Mouse (Mus musculus) MEL (cell line): ENCODE results near the gene Olfr1337. TPM values are rescaled to one million over a fixed set of nuclear protein-coding genes. Genes with fewer than 3 reads are reported as not detected.

Source experiments
- DNase-seq: peaks from one replicate; pipeline ENCODE4 v3.0.0; 2011; ENCODE audit warnings: low read depth, low spot score
- H3K27ac ChIP-seq: 2 replicates; pipeline ENCODE4 v1.5.1; 2012; ENCODE audit warnings: low read depth, mild to moderate bottlenecking, control low read depth, low read length, moderate library complexity; ENCODE audit not compliant: control insufficient read depth
- H3K27me3 ChIP-seq, 2 experiments: fragments of 150-350 bp in 1 of 2; sonication (generic) in 1 of 2; 2 replicates each; pipeline ENCODE4 v1.6.1; 2012; ENCODE audit warnings: low read length in 2 of 2, mild to moderate bottlenecking in 2 of 2, improper control_type of control experiment in 1 of 2, moderate library complexity in 1 of 2; ENCODE audit not compliant: insufficient read depth in 2 of 2, control insufficient read depth in 1 of 2
- H3K36me3 ChIP-seq, 2 experiments: 2 replicates each; pipeline ENCODE4 v1.6.1; 2012 to 2014; ENCODE audit warnings: low read length in 2 of 2, improper control_type of control experiment in 1 of 2, inconsistent platforms in 1 of 2, mild to moderate bottlenecking in 1 of 2; ENCODE audit not compliant: insufficient read depth in 2 of 2, control insufficient read depth in 1 of 2
- H3K4me1 ChIP-seq, 2 experiments: fragments of 150-350 bp in 1 of 2; sonication (generic) in 1 of 2; 2 replicates each; pipeline ENCODE4 v1.6.1; 2012; ENCODE audit warnings: low read length in 2 of 2, improper control_type of control experiment in 1 of 2, mild to moderate bottlenecking in 1 of 2; ENCODE audit not compliant: insufficient read depth in 2 of 2, control insufficient read depth in 1 of 2
- H3K4me3 ChIP-seq, 2 experiments: fragments of 150-350 bp in 1 of 2; sonication (generic) in 1 of 2; 2 replicates each; pipeline ENCODE4 v1.5.1; 2012; ENCODE audit warnings: low read depth in 2 of 2, low read length in 2 of 2, mild to moderate bottlenecking in 2 of 2, moderate library complexity in 2 of 2, control low read depth in 1 of 2, improper control_type of control experiment in 1 of 2; ENCODE audit not compliant: control insufficient read depth in 1 of 2, insufficient read depth in 1 of 2
- H3K79me2 ChIP-seq: 2 replicates; pipeline ENCODE4 v1.6.1; 2012; ENCODE audit warnings: mild to moderate bottlenecking, low read length, moderate library complexity; ENCODE audit not compliant: control insufficient read depth, poor library complexity, insufficient read depth
- H3K9ac ChIP-seq: 2 replicates; pipeline ENCODE4 v1.6.1; 2012; ENCODE audit warnings: low read depth, mild to moderate bottlenecking, control low read depth, low read length, moderate library complexity; ENCODE audit not compliant: control insufficient read depth, poor library complexity, severe bottlenecking
- H3K9me3 ChIP-seq: fragments of 150-350 bp; sonication (generic); replicated peaks from 2 replicates; pipeline ENCODE4 v1.6.1; 2012; ENCODE audit warnings: mild to moderate bottlenecking, low read length, improper control_type of control experiment, moderate library complexity; ENCODE audit not compliant: insufficient read depth
- BHLHE40 ChIP-seq: IDR thresholded peaks from 2 replicates; pipeline ENCODE4 v1.6.1; 2012; ENCODE audit warnings: low read depth, mild to moderate bottlenecking, inconsistent platforms, low read length, improper control_type of control experiment, borderline replicate concordance
- CHD1 ChIP-seq: IDR thresholded peaks from 2 replicates; pipeline ENCODE4 v1.6.1; 2012; ENCODE audit warnings: low read depth, mild to moderate bottlenecking, inconsistent platforms, low read length, improper control_type of control experiment
- CHD2 ChIP-seq: IDR thresholded peaks from 2 replicates; pipeline ENCODE4 v1.6.1; 2011; ENCODE audit warnings: low read length, improper control_type of control experiment
- CTCF ChIP-seq, 3 experiments: IDR thresholded peaks in 2 of 3; conservative IDR thresholded peaks in 1 of 3; 2 replicates each; pipeline ENCODE4 v1.5.1; 2011 to 2012; ENCODE audit warnings: low read length in 3 of 3, low read depth in 2 of 3, mild to moderate bottlenecking in 2 of 3, improper control_type of control experiment in 1 of 3, inconsistent platforms in 1 of 3, mixed read lengths in 1 of 3, moderate library complexity in 1 of 3; ENCODE audit not compliant: control insufficient read depth in 1 of 3, insufficient read depth in 1 of 3, poor library complexity in 1 of 3, severe bottlenecking in 1 of 3
- E2F4 ChIP-seq: IDR thresholded peaks from 2 replicates; pipeline ENCODE4 v1.6.1; 2011; ENCODE audit warnings: low read depth, low read length, improper control_type of control experiment, borderline replicate concordance
- EP300 ChIP-seq, 2 experiments: IDR thresholded peaks; 2 replicates each; pipeline ENCODE4 v1.6.1; 2011; ENCODE audit warnings: improper control_type of control experiment in 2 of 2, low read length in 2 of 2, low read depth in 1 of 2, mild to moderate bottlenecking in 1 of 2
- ETS1 ChIP-seq: IDR thresholded peaks from 2 replicates; pipeline ENCODE4 v1.6.1; 2012; ENCODE audit warnings: low read depth, mild to moderate bottlenecking, inconsistent platforms, low read length, improper control_type of control experiment, moderate library complexity
- GATA1 ChIP-seq: IDR thresholded peaks from 2 replicates; pipeline ENCODE4 v1.6.1; 2011; ENCODE audit warnings: low read depth, low read length, improper control_type of control experiment
- MAZ ChIP-seq: IDR thresholded peaks from 2 replicates; pipeline ENCODE4 v1.6.1; 2012; ENCODE audit warnings: low read depth, mild to moderate bottlenecking, inconsistent platforms, low read length, improper control_type of control experiment
- MXI1 ChIP-seq: IDR thresholded peaks from 2 replicates; pipeline ENCODE4 v1.6.1; 2011; ENCODE audit warnings: mild to moderate bottlenecking, low read depth, low read length, improper control_type of control experiment
- MYC ChIP-seq: IDR thresholded peaks from 2 replicates; pipeline ENCODE4 v1.6.1; 2011; ENCODE audit warnings: low read depth, mild to moderate bottlenecking, low read length, improper control_type of control experiment, moderate library complexity
- POLR2AphosphoS5 ChIP-seq: IDR thresholded peaks from 2 replicates; pipeline ENCODE4 v1.6.1; 2012; ENCODE audit warnings: low read depth, borderline replicate concordance, mild to moderate bottlenecking, inconsistent platforms, low read length, moderate library complexity, mixed read lengths
- RAD21 ChIP-seq: IDR thresholded peaks from 2 replicates; pipeline ENCODE4 v1.6.1; 2011; ENCODE audit warnings: mild to moderate bottlenecking, low read depth, low read length, improper control_type of control experiment
- SIN3A ChIP-seq: IDR thresholded peaks from 2 replicates; pipeline ENCODE4 v1.6.1; 2012; ENCODE audit warnings: low read length, improper control_type of control experiment, inconsistent platforms
- SMC3 ChIP-seq: IDR thresholded peaks from 2 replicates; pipeline ENCODE4 v1.6.1; 2011; ENCODE audit warnings: low read depth, low read length, improper control_type of control experiment
- USF1 ChIP-seq: IDR thresholded peaks from 2 replicates; pipeline ENCODE4 v1.6.1; 2014; ENCODE audit warnings: low read depth, mild to moderate bottlenecking, inconsistent platforms, low read length, improper control_type of control experiment, moderate library complexity
- USF2 ChIP-seq, 2 experiments: IDR thresholded peaks; 2 replicates each; pipeline ENCODE4 v1.6.1; 2011 to 2012; ENCODE audit warnings: improper control_type of control experiment in 2 of 2, low read length in 2 of 2, borderline replicate concordance in 1 of 2, inconsistent platforms in 1 of 2, low read depth in 1 of 2, mild to moderate bottlenecking in 1 of 2; ENCODE audit not compliant: insufficient read depth in 1 of 2
- ZNF384 ChIP-seq: IDR thresholded peaks from 2 replicates; pipeline ENCODE4 v1.6.1; 2012; ENCODE audit warnings: low read depth, mild to moderate bottlenecking, inconsistent platforms, low read length, improper control_type of control experiment
- polyA plus RNA-seq, 2 experiments: library from polyadenylated mRNA; stranded (reverse) in 1 of 2; unstranded in 1 of 2; fragments of >175 nt in 1 of 2; fragments of >200 nt in 1 of 2; gene quantifications; 2 replicates each; pipeline versions ENCODE4 v1.2.1 to v1.2.4; 2012; ENCODE audit warnings: low replicate concordance in 2 of 2, low read depth in 1 of 2; ENCODE audit not compliant: insufficient read length in 2 of 2, insufficient read depth in 1 of 2, missing spikeins in 1 of 2
- total RNA-seq: library from RNA; depleted of rRNA; stranded (reverse); fragments of 300-350 nt; gene quantifications from 2 replicates; pipeline ENCODE4 v1.2.3, GENCODE M21; 2012

Gene Olfr1337
- total and polyA plus RNA-seq, 3 experiments = not detected

- Histone ChIP-seq H3K9ac (no peak within 1 kb of the TSS), H3K4me3 (no peak within 1 kb of the TSS), H3K27ac (no peak within 1 kb of the TSS), H3K9me3 (no peaks in the 10 kb centered on the region), H3K27me3 (no peaks in the 10 kb centered on the region), H3K36me3 (no peaks in the 10 kb centered on the region), H3K4me1 (no peaks in the 10 kb centered on the region), H3K79me2 (no peaks in the 10 kb centered on the region)
- TF ChIP-seq MYC (no peak), CTCF (IDR thresholded peaks at IDR 0.05 in 2 of 3, conservative IDR thresholded peaks at IDR 0.05 in 1 of 3; ENCODE audit: control insufficient read depth in 1 of 3, insufficient read depth in 1 of 3, low read depth in 2 of 3, low read length in 3 of 3, poor library complexity in 1 of 3, severe bottlenecking in 1 of 3) (no peak), EP300 (IDR thresholded peaks at IDR 0.05; ENCODE audit: low read depth in 1 of 2, low read length in 2 of 2) (no peak), MXI1 (no peak), SMC3 (no peak), USF2 (IDR thresholded peaks at IDR 0.05; ENCODE audit: borderline replicate concordance in 1 of 2, insufficient read depth in 1 of 2, low read depth in 1 of 2, low read length in 2 of 2) (no peak), RAD21 (no peak), BHLHE40 (no peak), GATA1 (no peak), ETS1 (no peak), POLR2AphosphoS5 (no peak), E2F4 (no peak), USF1 (no peak), ZNF384 (no peak)
- no peak for DNase-seq
These were observed 23.7 kb downstream of the Olfr1337 start, which contains the start of gene Olfr1338 for GRCm38 (mm10) chr4:118758637-118759036. TSS of gene Olfr1338 (minus strand) at chr4:118758737.

- H3K4me1 ChIP-seq = no peaks in the 10 kb centered on the region
- H3K9ac ChIP-seq = no peak overlapping the region
- H3K36me3 ChIP-seq = no peaks in the 10 kb centered on the region
- no peaks in the 10 kb centered on the region for H3K79me2 ChIP-seq
- no peak for DNase-seq
- H3K27me3 ChIP-seq = no peaks in the 10 kb centered on the region; a peak in 1 of 4 replicates
- TF ChIP-seq CHD2 = no peak
- TF ChIP-seq RAD21 = no peak
- TF ChIP-seq MAZ = no peak
- no peak for TF ChIP-seq SIN3A
- TF ChIP-seq ZNF384 = no peak
- TF ChIP-seq USF2 (IDR thresholded peaks at IDR 0.05; ENCODE audit: borderline replicate concordance in 1 of 2, insufficient read depth in 1 of 2, low read depth in 1 of 2, low read length in 2 of 2) = no peak
- no peak for TF ChIP-seq CHD1
- H3K9me3 ChIP-seq = no peaks in the 10 kb centered on the region
- no peak overlapping the region for H3K4me3 ChIP-seq
- no peak overlapping the region for H3K27ac ChIP-seq
These were observed 40.5 kb downstream of the Olfr1337 start for GRCm38 (mm10) chr4:118741881-118742280.
